Mouse (Mus musculus) kidney, embryonic 16.5 days (tissue): ENCODE data around the gene Abhd6. TPM values are rescaled to one million over a fixed set of nuclear protein-coding genes. Genes with fewer than 3 reads are reported as not detected.
"Not testable (repeated sequence)": the region's sequence is repeated elsewhere in the genome, so short reads cannot be mapped to it uniquely, and the experiment has no call there.

Source experiments
- ATAC-seq: fragments of 200-750 bp; cut with Nextera tagmentation; 2 replicates; pipeline ENCODE4 v1.8.0; 2017; ENCODE audit warnings: moderate TSS enrichment; ENCODE audit not compliant: low FRiP score, low TSS enrichment
- H3K27ac ChIP-seq: fragments of 300-500 bp; sonication (generic); 2 replicates; pipeline ENCODE4 v1.5.1; 2014; ENCODE audit warnings: low read length
- H3K27me3 ChIP-seq: fragments of 300-500 bp; sonication (generic); 2 replicates; pipeline ENCODE4 v1.6.1; 2014; ENCODE audit warnings: low read length, control low read depth, mixed read lengths; ENCODE audit not compliant: insufficient read depth
- H3K36me3 ChIP-seq: fragments of 300-500 bp; sonication (generic); 2 replicates; pipeline ENCODE4 v1.6.1; 2014; ENCODE audit warnings: low read length, control low read depth, mixed read lengths; ENCODE audit not compliant: insufficient read depth
- H3K4me1 ChIP-seq: fragments of 300-500 bp; sonication (generic); 2 replicates; pipeline ENCODE4 v1.6.1; 2014; ENCODE audit warnings: low read length, control low read depth, mixed read lengths; ENCODE audit not compliant: insufficient read depth
- H3K4me2 ChIP-seq: fragments of 300-500 bp; sonication (generic); replicated peaks from 2 replicates; pipeline ENCODE4 v1.6.1; 2014; ENCODE audit warnings: low read depth, low read length
- H3K4me3 ChIP-seq: fragments of 300-500 bp; sonication (generic); 2 replicates; pipeline ENCODE4 v1.5.1; 2014; ENCODE audit warnings: mild to moderate bottlenecking, low read length
- H3K9ac ChIP-seq: fragments of 300-500 bp; sonication (generic); replicated peaks from 2 replicates; pipeline ENCODE4 v1.6.1; 2014; ENCODE audit warnings: low read length
- H3K9me3 ChIP-seq: fragments of 300-500 bp; sonication (generic); 2 replicates; pipeline ENCODE4 v1.6.1; 2016; ENCODE audit warnings: low read length, control low read depth
- WGBS: fragments of 180-500 bp; shearing (Covaris S2); extraction: QIAGEN DNeasy Blood & Tissue Kit; methylation state at CpG from one replicate; pipeline ENCODE4 v1.1.7; 2014; 5-methylcytosine and 5-hydroxymethylcytosine counted together
- polyA plus RNA-seq: library from polyadenylated mRNA; unstranded; fragments of >200 nt; fragmentation: Nextera tagmentation; extraction: Ambion mirVana; gene quantifications from 2 replicates; pipeline ENCODE4 v1.2.1, GENCODE M21; 2015

Abhd6 gene
- polyA plus RNA-seq, 1 experiment from 2014 or later = 29.6 TPM

DNA sequence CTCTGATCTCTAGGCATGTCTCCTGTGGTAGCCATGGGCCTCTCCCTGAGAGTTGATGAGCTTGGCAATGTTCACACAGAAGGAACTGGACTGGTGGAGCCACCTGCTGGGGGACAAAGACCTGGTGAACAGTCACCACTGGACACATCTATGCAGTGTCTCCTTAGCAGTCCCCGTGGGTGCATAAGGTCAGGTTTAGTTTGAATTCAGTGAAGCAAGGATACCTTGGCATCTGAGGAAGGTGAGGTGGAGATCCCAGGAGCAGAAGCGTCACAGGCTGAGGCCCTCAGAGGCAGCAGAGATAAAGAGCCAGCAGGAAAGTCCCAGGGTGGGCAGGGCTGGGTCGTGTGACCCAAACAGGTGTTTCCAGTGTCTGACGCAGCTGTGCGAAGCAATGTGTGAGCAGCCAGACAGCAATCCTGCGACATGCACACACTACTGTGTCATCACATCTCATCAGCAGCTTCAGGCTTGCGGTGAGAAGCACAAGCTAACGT lies 8.4 kb upstream of the Abhd6 start, which contains the start of gene Dnase1l3:
Gene Dnase1l3, minus strand, starts transcription at position 303 of the 497 bp plus-strand sequence.
- Histone ChIP-seq H3K36me3 (no peaks in the 10 kb centered on the region), H3K9ac (no peak within 1 kb of the TSS), H3K27ac (no peak within 1 kb of the TSS), H3K9me3 (no peaks in the 10 kb centered on the region), H3K4me2 (no peak within 1 kb of the TSS), H3K4me1 (peaks cover 11% of the 10 kb centered on the region; the same call in 1 of the 2 replicates), H3K27me3 (0 out of 2 replicates have a peak, but pooled peaks cover 3% of the 10 kb centered on the region), H3K4me3 (no peak within 1 kb of the TSS)
- peak; percentile 66 for ATAC-seq
- 64% methylated on average over 8 of the region's 8 CpGs for WGBS

DNA sequence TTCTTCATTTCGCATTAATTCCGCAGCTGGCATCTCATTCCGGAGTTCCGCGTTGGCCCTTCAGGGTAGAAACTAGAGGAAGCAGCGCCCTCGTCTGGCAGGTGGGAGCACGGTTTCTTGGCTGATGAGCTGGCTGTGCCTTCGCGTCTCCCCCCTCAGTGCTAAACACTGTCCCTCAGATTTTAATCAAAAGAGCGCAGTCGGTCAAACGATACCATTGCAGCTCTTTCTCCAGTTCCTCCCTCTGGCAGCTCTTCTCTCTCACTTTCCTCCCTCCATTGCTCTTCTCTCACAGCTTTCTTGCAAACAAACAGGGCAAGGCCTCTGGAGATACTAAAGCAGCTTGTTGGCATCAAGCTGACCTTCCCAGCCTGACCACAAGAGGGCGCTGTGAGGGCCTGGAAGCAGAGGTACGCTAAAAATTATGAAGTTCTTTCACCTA lies 5.4 kb upstream of the Abhd6 start:
- no peaks in the 10 kb centered on the region for H3K36me3 ChIP-seq
- H3K27ac ChIP-seq = no peak overlapping the region
- H3K4me2 ChIP-seq = peak overlapping the region; percentile 41
- peaks cover 15% of the 10 kb centered on the region for H3K4me1 ChIP-seq
- H3K9me3 ChIP-seq = no peaks in the 10 kb centered on the region
- peaks cover 16% of the 10 kb centered on the region for H3K27me3 ChIP-seq
- 0 out of 2 replicates have a peak overlapping the region, but pooled peaks have one; percentile 23 for H3K9ac ChIP-seq
- H3K4me3 ChIP-seq = peak overlapping the region; percentile 10; the same call in 1 of the 2 replicates
- no peak for ATAC-seq
- 2% methylated on average over 15 of the region's 15 CpGs for WGBS

DNA sequence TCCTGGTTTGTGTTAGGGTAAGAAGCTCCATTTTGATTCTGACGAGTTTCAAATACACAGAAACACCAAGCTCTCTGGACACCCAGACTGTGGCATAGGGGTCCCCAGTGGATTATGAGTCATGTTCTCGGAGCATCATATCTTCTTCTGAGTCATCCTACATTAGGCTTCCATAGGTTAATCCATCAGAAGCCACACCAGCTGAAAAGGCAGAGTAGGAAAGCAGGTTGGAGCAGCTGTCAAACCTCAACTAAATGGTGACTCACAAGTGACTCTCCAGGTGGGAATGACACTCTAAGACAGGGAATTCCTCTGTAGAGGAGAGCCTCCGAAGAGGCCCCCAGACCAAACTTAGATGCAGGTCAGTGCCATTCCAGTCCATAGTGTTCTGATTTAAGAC lies 3.7 kb upstream of the Abhd6 start:
- Histone ChIP-seq H3K4me2 (no peak overlapping the region), H3K4me3 (no peak overlapping the region), H3K9me3 (no peaks in the 10 kb centered on the region), H3K27me3 (peaks cover 16% of the 10 kb centered on the region), H3K9ac (no peak overlapping the region), H3K27ac (no peak overlapping the region), H3K36me3 (no peaks in the 10 kb centered on the region), H3K4me1 (peaks cover 24% of the 10 kb centered on the region)
- no peak for ATAC-seq
- 81% methylated on average over 3 of the region's 3 CpGs for WGBS

DNA sequence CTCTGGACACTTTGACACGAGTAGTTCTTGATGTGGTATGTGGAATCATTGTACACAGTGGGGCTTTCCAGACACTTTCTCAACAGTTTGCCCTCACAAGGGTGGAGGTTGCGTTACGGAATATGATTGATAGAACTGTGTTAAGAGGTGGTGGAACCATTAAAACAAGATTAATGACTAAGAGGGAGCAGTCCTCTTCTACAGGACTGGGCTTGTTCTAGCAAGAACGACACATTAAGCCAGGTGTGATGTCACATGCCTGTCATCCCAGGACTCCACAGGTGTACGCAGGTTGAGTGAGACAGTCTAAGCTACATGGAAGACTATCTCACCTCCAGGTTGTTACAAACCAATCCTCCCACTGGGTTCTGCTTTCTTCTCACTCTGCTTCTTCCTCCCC lies 3.3 kb upstream of the Abhd6 start:
- H3K4me2 ChIP-seq = no peak overlapping the region
- WGBS = 66% methylated on average over 5 of the region's 5 CpGs
- no peaks in the 10 kb centered on the region for H3K36me3 ChIP-seq
- H3K4me3 ChIP-seq = no peak overlapping the region
- peaks cover 28% of the 10 kb centered on the region for H3K4me1 ChIP-seq
- no peak for ATAC-seq
- H3K9ac ChIP-seq = no peak overlapping the region
- peaks cover 16% of the 10 kb centered on the region for H3K27me3 ChIP-seq
- no peaks in the 10 kb centered on the region for H3K9me3 ChIP-seq
- H3K27ac ChIP-seq = no peak overlapping the region

DNA sequence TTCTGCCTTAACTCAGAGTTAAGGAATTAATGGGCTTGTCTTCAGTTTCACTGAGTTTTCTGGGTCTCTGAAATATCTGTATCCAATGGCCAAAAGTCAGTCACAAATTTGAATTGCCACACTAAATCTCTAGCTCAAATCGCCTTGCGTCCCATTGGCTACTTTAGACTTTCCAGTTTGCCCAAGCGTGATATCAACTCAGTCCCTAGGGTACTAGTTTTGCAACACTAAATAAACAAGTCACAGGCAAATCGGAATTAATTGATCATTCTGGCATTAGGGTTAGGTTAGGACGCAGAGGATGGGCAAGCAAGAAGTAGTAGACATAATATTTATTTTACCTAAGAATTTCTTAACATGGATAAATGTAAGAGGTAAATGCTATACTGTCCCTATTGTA lies 2.5 kb upstream of the Abhd6 start:
- Histone ChIP-seq H3K36me3 (no peaks in the 10 kb centered on the region), H3K4me1 (peaks cover 31% of the 10 kb centered on the region), H3K4me2 (no peak overlapping the region), H3K27me3 (peaks cover 16% of the 10 kb centered on the region), H3K4me3 (no peak overlapping the region), H3K9me3 (no peaks in the 10 kb centered on the region), H3K27ac (no peak overlapping the region), H3K9ac (no peak overlapping the region)
- WGBS = 85% methylated on average over 5 of the region's 5 CpGs
- no peak for ATAC-seq

DNA sequence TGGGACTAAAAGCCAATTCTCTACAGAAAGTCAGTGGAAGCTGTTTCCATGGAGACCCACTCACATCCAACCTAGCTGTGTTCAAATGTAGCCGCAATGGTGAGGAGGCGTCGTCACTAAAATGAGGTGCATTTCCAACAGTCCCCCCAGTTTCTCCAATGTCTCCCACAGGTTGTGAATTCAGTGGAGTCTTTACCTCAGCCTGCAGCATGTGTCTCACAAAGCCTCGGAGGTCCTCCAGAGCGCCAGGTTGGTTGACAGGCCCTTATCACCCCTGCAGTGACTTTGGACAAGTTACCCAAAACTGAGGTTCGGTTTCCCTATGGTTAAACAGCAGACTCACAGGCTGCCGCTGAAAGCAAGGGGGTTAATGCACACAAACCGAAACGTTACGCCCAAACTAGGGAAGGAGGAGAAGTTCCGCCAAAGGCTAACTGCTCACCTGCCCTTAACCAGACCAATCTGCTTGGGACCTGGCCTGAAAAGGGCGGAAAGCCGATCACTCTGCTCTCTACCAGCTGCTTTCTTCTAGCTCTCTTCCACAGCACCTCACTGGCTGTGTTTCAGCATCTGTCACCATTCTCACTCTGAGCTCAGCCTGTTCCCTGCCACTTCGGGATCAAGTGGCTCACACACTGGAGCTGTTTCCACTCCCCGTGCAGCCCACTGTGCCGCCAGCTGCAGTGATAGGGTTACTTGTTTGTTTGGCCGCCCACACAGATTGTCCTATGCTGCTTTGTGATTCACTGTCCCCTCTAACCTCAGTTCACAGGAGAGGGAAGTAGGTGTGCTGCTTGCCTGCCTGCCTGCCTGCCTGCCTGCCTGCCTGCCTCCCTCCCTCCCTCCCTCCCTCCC lies 1.6 kb upstream of the Abhd6 start:
- 26% methylated on average over 17 of the region's 17 CpGs for WGBS
- H3K4me1 ChIP-seq = peaks cover 31% of the 10 kb centered on the region
- no peaks in the 10 kb centered on the region for H3K36me3 ChIP-seq
- peak; percentile 47; the same call in 1 of the 2 replicates for ATAC-seq
- H3K9me3 ChIP-seq = no peaks in the 10 kb centered on the region
- peaks cover 16% of the 10 kb centered on the region for H3K27me3 ChIP-seq
- H3K9ac ChIP-seq = no peak overlapping the region
- H3K4me3 ChIP-seq = no peak overlapping the region
- H3K4me2 ChIP-seq = peak overlapping the region; percentile 14; the same call in 1 of the 2 replicates
- H3K27ac ChIP-seq = 0 out of 2 replicates have a peak overlapping the region, but pooled peaks have one; percentile 15

DNA sequence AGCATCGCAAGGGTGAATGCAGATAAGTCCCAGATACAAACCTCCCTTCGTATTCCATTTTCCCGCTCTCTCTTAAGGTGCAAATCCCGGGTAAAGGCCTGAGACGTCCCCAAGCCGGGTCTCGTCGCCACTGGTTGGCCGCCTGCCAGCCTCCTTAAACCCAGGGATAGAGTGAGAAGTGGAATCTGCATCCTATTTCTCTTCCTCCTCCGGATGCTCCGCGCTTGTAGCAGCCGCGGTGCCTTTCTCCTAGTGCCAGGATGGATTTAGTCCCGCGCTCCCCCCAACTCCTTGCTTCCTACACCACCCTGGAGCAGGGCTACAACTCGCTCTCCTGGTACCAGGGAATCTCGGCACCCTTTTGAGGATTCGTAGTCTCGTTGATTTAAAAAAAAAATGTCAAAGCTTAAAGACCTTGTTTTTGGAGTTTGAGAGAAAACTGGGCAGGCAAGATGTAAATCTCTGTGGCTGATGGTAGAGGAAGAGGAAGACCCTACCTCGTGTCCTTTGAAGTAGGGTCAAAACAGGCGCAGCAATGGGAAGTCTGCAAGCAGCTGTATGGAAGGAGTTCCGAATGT lies 480 bp downstream of the Abhd6 start:
- peak overlapping the region; percentile 70 for H3K27ac ChIP-seq
- peak overlapping the region; percentile 72 for H3K9ac ChIP-seq
- peak; percentile 57; the same call in 1 of the 2 replicates for ATAC-seq
- no peaks in the 10 kb centered on the region for H3K9me3 ChIP-seq
- peaks cover 16% of the 10 kb centered on the region for H3K27me3 ChIP-seq
- no peaks in the 10 kb centered on the region for H3K36me3 ChIP-seq
- peak overlapping the region; percentile 73 for H3K4me2 ChIP-seq
- peaks cover 29% of the 10 kb centered on the region for H3K4me1 ChIP-seq
- H3K4me3 ChIP-seq = peak overlapping the region; percentile 73
- WGBS = under 1% methylated on average over 23 of the region's 23 CpGs

DNA sequence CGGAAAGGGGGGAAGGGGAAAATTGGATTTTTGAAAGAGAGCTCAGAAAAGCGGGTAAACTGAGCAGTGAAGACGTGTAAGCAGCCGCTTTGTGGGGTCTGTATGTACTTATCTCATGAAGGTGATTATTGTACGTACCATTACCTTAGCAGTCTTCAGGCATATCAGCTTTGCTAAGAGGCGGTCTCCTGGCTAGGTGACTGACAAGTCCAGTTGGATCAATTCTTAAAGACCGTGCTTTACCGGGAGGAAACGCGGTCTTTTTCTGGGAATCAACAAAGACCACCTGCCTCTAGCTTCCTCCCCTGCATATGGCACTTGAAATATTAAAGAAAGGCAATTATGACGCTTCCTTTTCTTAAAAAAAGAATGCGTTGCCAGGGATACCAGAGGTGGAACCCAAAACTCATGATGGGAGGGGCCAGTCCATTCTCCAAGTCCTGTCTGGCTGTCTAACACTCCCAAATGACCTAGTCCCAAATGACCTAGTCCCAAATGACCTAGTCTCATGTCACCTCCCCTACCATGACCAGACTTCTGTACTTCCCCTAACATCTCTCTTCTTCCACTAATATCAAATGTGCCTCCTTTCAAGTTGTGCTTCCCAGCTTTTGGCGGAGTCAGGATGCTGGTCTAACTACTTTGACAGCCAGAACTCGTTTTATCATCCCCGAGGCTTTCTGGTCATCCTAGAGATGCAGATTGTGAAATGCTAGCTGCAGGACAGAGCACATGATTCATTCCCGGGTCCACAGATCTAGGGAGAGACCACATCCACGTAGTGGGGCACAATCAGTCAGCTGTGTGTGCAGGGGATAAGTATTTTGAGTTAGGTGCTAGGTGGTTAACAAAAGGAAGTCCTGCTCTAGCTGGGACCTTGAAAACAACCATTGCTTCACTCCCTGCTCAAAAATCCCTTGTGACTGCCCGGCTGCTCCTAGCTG lies 1.3 kb downstream of the Abhd6 start:
- no peak for ATAC-seq
- Histone ChIP-seq H3K36me3 (no peaks in the 10 kb centered on the region), H3K9ac (peak overlapping the region; percentile 72), H3K4me3 (peak overlapping the region; percentile 73), H3K4me2 (peak overlapping the region; percentile 73), H3K4me1 (peaks cover 31% of the 10 kb centered on the region), H3K27ac (no peak overlapping the region), H3K9me3 (no peaks in the 10 kb centered on the region), H3K27me3 (peaks cover 16% of the 10 kb centered on the region)
- WGBS = 44% methylated on average over 18 of the region's 18 CpGs

DNA sequence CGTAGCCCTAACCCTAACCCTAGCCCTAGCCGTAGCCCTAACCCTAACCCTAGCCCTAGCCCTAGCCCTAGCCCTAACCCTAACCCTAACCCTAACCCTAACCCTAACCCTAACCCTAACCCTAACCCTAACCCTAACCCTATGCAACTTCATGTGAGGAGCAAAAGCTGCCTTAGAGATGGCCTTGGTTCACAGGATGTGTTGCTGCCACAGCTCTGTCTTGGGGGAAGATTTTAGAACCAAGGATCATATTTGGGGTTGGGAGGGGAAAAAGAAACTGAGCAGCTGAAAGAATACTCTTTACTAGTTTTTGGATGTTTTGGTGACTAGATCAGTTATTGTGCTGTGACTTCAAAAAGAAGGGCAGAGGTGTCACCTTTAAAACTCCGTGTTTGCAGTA lies 3.4 kb downstream of the Abhd6 start:
- not testable (repeated sequence) for H3K9ac ChIP-seq, H3K27ac ChIP-seq, H3K4me2 ChIP-seq, H3K9me3 ChIP-seq, H3K4me3 ChIP-seq, H3K27me3 ChIP-seq, H3K36me3 ChIP-seq, ATAC-seq
- peaks cover 27% of the 10 kb centered on the region for H3K4me1 ChIP-seq
- WGBS = 64% methylated on average over 3 of the region's 3 CpGs
